Mouse (Mus musculus) kidney, embryonic 15.5 days (tissue): ENCODE results near the gene Bfsp2. TPM values are rescaled to one million over a fixed set of nuclear protein-coding genes. Genes with fewer than 3 reads are reported as not detected.
"Not testable (repeated sequence)": the region's sequence is repeated elsewhere in the genome, so short reads cannot be mapped to it uniquely, and the experiment has no call there.

ENCODE experiments used
- ATAC-seq: fragments of 200-750 bp; cut with Nextera tagmentation; replicated peaks from 2 replicates; pipeline ENCODE4 v1.8.0; 2017; ENCODE audit warnings: moderate TSS enrichment; ENCODE audit not compliant: low FRiP score
- H3K27ac ChIP-seq: fragments of 300-500 bp; sonication (generic); 2 replicates; pipeline ENCODE4 v1.5.1; 2015; ENCODE audit warnings: mild to moderate bottlenecking, inconsistent platforms
- H3K27me3 ChIP-seq: fragments of 300-500 bp; sonication (generic); 2 replicates; pipeline ENCODE4 v1.6.1; 2015; ENCODE audit warnings: inconsistent platforms
- H3K36me3 ChIP-seq: fragments of 300-500 bp; sonication (generic); 2 replicates; pipeline ENCODE4 v1.6.1; 2015; ENCODE audit warnings: inconsistent platforms
- H3K4me1 ChIP-seq: fragments of 300-500 bp; sonication (generic); 2 replicates; pipeline ENCODE4 v1.6.1; 2015; ENCODE audit warnings: inconsistent platforms
- H3K4me2 ChIP-seq: fragments of 300-500 bp; sonication (generic); 2 replicates; pipeline ENCODE4 v1.6.1; 2015; ENCODE audit warnings: moderate library complexity, mild to moderate bottlenecking, inconsistent platforms
- H3K4me3 ChIP-seq: fragments of 300-500 bp; sonication (generic); replicated peaks from 2 replicates; pipeline ENCODE4 v1.5.1; 2015; ENCODE audit warnings: mild to moderate bottlenecking, inconsistent platforms
- H3K9ac ChIP-seq: fragments of 300-500 bp; sonication (generic); 2 replicates; pipeline ENCODE4 v1.6.1; 2015; ENCODE audit warnings: mild to moderate bottlenecking, inconsistent platforms
- H3K9me3 ChIP-seq: fragments of 300-500 bp; sonication (generic); replicated peaks from 2 replicates; pipeline ENCODE4 v1.6.1; 2016; ENCODE audit warnings: inconsistent platforms
- whole genome bisulfite sequencing: fragments of 180-500 bp; shearing (Covaris S2); methylation state at CpG from one replicate; pipeline ENCODE4 v1.1.7; 2015; ENCODE audit warnings: mixed read lengths; 5-methylcytosine and 5-hydroxymethylcytosine counted together
- polyA plus RNA-seq: library from polyadenylated mRNA; unstranded; fragments of >200 nt; fragmentation: Nextera tagmentation; extraction: Ambion mirVana; gene quantifications from 2 replicates; pipeline ENCODE4 v1.2.1, GENCODE M21; 2015

Gene Bfsp2
- polyA plus RNA-seq, 1 experiment from 2014 or later, result 0.27 TPM

- no peak overlapping the region for H3K4me2 ChIP-seq
- no peaks in the 10 kb centered on the region for H3K9me3 ChIP-seq
- ATAC-seq, result no peak
- no peaks in the 10 kb centered on the region for H3K4me1 ChIP-seq
- H3K27ac ChIP-seq, result no peak overlapping the region
- H3K36me3 ChIP-seq, result no peaks in the 10 kb centered on the region
- WGBS, result 85% methylated on average over 7 of the region's 7 CpGs
- no peak overlapping the region for H3K9ac ChIP-seq
- no peak overlapping the region for H3K4me3 ChIP-seq
- no peaks in the 10 kb centered on the region for H3K27me3 ChIP-seq
These were observed 56.8 kb downstream of the Bfsp2 start for GRCm38 (mm10) chr9:103423384-103423783.

DNA sequence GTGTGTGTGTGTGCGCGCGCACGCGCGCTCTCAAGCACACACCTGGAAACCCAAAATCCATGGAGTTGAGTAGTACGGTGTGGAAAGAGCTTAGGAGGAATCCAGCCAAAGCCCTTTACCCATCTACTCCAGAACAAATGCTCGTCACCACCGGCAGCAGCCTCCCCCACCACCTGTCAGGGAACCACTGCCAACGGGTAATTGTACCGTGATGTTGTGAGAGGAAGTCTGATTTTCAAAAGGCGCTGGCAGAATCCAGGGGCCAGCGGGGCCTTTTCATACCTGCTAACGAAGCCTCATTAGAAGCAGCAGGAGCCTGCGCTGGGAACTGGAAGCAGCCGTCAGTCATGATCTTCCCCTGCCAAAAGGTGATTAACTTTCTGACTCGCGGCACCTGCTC lies 57.4 kb downstream of the Bfsp2 start:
- Histone ChIP-seq H3K9me3 (no peaks in the 10 kb centered on the region), H3K36me3 (no peaks in the 10 kb centered on the region), H3K9ac (no peak overlapping the region), H3K4me3 (no peak overlapping the region), H3K27me3 (no peaks in the 10 kb centered on the region), H3K27ac (no peak overlapping the region), H3K4me2 (no peak overlapping the region), H3K4me1 (no peaks in the 10 kb centered on the region)
- WGBS, result 63% methylated on average over 18 of the region's 18 CpGs
- ATAC-seq, result no peak

DNA sequence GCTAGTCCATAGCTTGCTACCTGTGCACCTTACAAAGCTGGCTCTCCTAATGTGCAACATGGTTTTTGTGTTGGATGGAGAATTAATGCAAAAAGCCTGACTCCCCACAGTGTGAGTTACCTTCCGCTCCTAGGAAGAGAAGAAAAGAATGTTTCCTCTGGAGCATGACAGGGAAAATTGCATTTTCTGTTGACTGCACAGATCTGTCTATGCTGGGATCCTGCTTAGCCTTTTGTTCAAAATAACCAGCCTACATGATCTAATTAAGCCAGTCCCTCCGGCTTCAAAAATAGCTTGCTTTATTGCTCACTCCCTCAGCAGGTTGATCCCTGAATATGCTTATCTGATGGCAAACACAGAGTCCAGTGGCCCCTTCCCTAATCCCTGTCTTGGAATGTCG lies 59.4 kb downstream of the Bfsp2 start:
- H3K36me3 ChIP-seq, result no peaks in the 10 kb centered on the region
- no peak overlapping the region for H3K4me2 ChIP-seq
- no peak overlapping the region for H3K4me3 ChIP-seq
- no peak for ATAC-seq
- no peaks in the 10 kb centered on the region for H3K4me1 ChIP-seq
- H3K27ac ChIP-seq, result no peak overlapping the region
- H3K27me3 ChIP-seq, result no peaks in the 10 kb centered on the region
- no peak overlapping the region for H3K9ac ChIP-seq
- WGBS, result 67% methylated on average over 3 of the region's 3 CpGs
- no peaks in the 10 kb centered on the region for H3K9me3 ChIP-seq

- Histone ChIP-seq H3K27me3 (no peaks in the 10 kb centered on the region), H3K4me3 (no peak overlapping the region), H3K27ac (no peak overlapping the region), H3K4me2 (no peak overlapping the region), H3K9me3 (no peaks in the 10 kb centered on the region), H3K36me3 (no peaks in the 10 kb centered on the region), H3K4me1 (no peaks in the 10 kb centered on the region), H3K9ac (no peak overlapping the region)
- no peak for ATAC-seq
- 84% methylated on average over 2 of the region's 2 CpGs for WGBS
These were observed 61.4 kb downstream of the Bfsp2 start for GRCm38 (mm10) chr9:103418786-103419185.

DNA sequence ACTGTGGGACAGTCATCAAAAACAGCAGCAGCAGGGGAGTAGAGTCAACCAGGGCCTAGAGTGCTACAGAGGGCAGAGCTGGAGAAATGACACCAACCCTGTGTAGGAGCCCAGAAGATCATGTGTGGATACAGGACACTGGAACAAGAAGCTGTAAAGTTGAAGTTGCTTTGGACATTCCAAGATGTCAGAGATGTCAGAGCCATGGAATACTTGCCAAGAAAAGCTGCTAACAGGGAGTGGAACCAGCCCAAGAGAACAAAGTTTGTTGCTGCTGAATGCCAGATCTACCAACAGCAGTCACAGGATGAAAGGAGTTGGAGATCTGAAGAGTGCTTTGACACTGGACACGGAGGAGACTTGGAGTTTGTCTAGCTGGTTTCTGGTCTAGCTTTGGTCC lies 62.0 kb downstream of the Bfsp2 start:
- H3K36me3 ChIP-seq, H3K9ac ChIP-seq, H3K27ac ChIP-seq, H3K4me2 ChIP-seq, H3K4me3 ChIP-seq, H3K27me3 ChIP-seq, H3K9me3 ChIP-seq, ATAC-seq, H3K4me1 ChIP-seq: not testable (repeated sequence)
- 72% methylated on average over 1 of the region's 1 CpGs for WGBS

DNA sequence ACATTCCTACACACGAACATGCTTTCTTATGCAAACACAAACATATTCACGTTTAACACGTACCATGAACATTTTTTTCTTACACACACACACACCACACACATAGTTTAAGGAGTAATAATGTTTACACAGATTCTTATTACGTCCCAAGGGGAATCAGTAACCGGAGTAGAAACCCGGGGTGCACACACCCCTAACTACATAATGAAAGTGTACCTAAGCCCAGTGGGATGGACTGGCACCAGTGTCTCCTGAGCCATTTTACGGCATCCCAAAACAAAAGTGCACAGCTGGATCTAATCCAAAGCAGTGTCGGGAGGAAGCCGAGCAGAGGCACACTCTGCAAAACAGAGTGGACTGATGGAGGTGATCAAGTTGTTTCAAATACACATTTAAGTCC lies 66.8 kb downstream of the Bfsp2 start:
- H3K4me1 ChIP-seq, result no peaks in the 10 kb centered on the region
- H3K27ac ChIP-seq, result no peak overlapping the region
- ATAC-seq, result no peak
- H3K9ac ChIP-seq, result no peak overlapping the region
- H3K4me3 ChIP-seq, result no peak overlapping the region
- H3K4me2 ChIP-seq, result no peak overlapping the region
- H3K36me3 ChIP-seq, result no peaks in the 10 kb centered on the region
- WGBS, result 33% methylated on average over 9 of the region's 9 CpGs
- no peaks in the 10 kb centered on the region for H3K27me3 ChIP-seq
- H3K9me3 ChIP-seq, result no peaks in the 10 kb centered on the region

DNA sequence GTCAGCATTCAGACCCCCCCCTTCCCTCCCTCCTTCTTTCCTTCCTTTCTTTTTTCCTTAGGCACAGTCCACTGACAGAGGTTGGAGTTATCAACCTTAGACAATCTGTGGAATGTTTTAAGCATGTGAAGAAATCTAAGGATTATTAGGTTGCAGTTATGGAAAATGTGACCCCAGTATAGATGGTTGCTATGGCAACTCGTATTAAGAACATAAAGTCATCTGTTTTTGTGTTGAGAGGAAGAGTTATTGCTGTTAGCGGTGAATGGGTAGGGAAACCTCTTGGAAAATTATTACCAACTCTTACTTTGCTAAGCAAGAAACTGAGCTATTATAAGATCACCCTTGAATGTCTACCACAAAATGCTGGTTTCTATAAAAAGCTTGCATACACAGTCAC lies 71.1 kb downstream of the Bfsp2 start:
- Histone ChIP-seq H3K9ac (no peak overlapping the region), H3K4me2 (no peak overlapping the region), H3K4me3 (no peak overlapping the region), H3K27me3 (no peaks in the 10 kb centered on the region), H3K36me3 (no peaks in the 10 kb centered on the region), H3K9me3 (no peaks in the 10 kb centered on the region), H3K4me1 (no peaks in the 10 kb centered on the region), H3K27ac (no peak overlapping the region)
- 65% methylated on average over 2 of the region's 2 CpGs for WGBS
- no peak for ATAC-seq

DNA sequence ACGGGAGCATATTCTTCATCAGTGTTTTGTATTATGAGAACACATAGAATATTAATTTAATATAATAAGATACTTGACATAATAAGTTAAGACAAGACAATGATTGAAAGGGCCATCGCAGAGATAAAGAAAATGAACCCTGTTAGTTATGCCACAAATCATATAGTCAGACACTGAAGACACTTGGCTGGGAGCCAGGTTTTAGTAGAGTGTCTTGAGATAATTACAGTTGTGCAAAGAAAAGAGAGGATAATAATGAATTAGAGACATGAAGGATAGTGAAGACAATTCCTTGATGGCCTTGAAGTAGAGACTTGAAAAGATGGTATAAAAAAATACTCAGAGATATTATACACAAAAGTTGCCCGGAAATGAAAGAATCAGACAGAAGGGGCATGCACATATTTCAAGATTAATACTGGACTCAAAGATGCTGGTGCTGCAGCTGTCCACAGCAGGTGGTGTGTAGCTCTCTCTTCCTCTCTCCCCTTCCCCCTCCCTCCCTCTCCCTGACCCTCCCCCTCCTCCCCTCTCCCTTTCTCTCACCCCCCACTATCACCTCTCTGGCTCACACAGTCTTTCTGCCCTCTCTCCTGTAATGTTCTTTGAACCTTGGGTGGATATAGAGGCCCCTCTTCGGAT lies 72.0 kb downstream of the Bfsp2 start:
- Histone ChIP-seq H3K27ac (no peak overlapping the region), H3K9me3 (no peaks in the 10 kb centered on the region), H3K36me3 (no peaks in the 10 kb centered on the region), H3K4me2 (no peak overlapping the region), H3K4me1 (no peaks in the 10 kb centered on the region), H3K9ac (no peak overlapping the region), H3K27me3 (no peaks in the 10 kb centered on the region), H3K4me3 (no peak overlapping the region)
- WGBS, result 62% methylated on average over 4 of the region's 4 CpGs
- no peak for ATAC-seq

- H3K4me3 ChIP-seq, result no peak overlapping the region
- H3K27ac ChIP-seq, result no peak overlapping the region
- H3K4me1 ChIP-seq, result peaks cover 5% of the 10 kb centered on the region; the same call in 1 of the 2 replicates
These were observed 76.8 kb downstream of the Bfsp2 start for GRCm38 (mm10) chr9:103403331-103403973.

GRCm38 (mm10) chr9:103398509-103399157 lies 81.6 kb downstream of the Bfsp2 start:
- Histone ChIP-seq H3K9me3 (no peaks in the 10 kb centered on the region; the same call in 1 of the 2 replicates), H3K27ac (no peak overlapping the region), H3K4me2 (no peak overlapping the region), H3K4me1 (peaks cover 7% of the 10 kb centered on the region; the same call in 1 of the 2 replicates), H3K4me3 (no peak overlapping the region), H3K27me3 (no peaks in the 10 kb centered on the region), H3K36me3 (no peaks in the 10 kb centered on the region), H3K9ac (no peak overlapping the region)
- no peak for ATAC-seq
- WGBS, result 42% methylated on average over 21 of the region's 21 CpGs

More at GRCm38 (mm10) chr9:103403331-103403973, 76.8 kb downstream of the Bfsp2 start:
- Histone ChIP-seq H3K36me3 (no peaks in the 10 kb centered on the region), H3K27me3 (no peaks in the 10 kb centered on the region), H3K9ac (no peak overlapping the region), H3K9me3 (no peaks in the 10 kb centered on the region; the same call in 1 of the 2 replicates), H3K4me2 (no peak overlapping the region)
- 62% methylated on average over 4 of the region's 4 CpGs for WGBS
- no peak for ATAC-seq

DNA sequence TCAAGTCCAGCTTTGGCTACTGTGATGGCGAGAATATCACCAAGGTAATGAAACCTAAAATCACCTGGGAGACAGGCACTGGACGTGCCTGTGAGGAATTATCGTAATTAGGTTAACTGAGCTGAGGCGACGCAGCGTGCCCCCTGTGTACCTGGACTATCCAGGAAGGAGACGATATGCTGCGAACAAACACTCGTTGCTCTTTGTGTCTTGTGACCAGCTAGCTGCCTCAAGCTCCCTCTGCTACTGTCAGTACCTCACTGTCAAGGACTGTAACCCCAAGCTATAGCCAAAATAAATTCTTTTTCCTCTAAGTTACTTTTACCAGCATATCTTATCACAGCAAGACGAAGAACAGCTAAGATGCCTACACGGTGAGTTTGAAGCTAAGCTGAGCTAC lies 87.0 kb downstream of the Bfsp2 start:
- Histone ChIP-seq H3K27me3 (no peaks in the 10 kb centered on the region), H3K4me2 (no peak overlapping the region), H3K9me3 (no peaks in the 10 kb centered on the region), H3K27ac (no peak overlapping the region), H3K36me3 (no peaks in the 10 kb centered on the region), H3K4me1 (no peaks in the 10 kb centered on the region), H3K9ac (no peak overlapping the region), H3K4me3 (no peak overlapping the region)
- no peak for ATAC-seq
- WGBS, result 89% methylated on average over 11 of the region's 11 CpGs

GRCm38 (mm10) chr9:103391796-103392372 lies 88.3 kb downstream of the Bfsp2 start:
- ATAC-seq, result no peak
- H3K9me3 ChIP-seq, result no peaks in the 10 kb centered on the region
- peaks cover 11% of the 10 kb centered on the region for H3K4me1 ChIP-seq
- H3K9ac ChIP-seq, result no peak overlapping the region
- WGBS, result 69% methylated on average over 6 of the region's 6 CpGs
- H3K4me2 ChIP-seq, result no peak overlapping the region
- no peaks in the 10 kb centered on the region for H3K36me3 ChIP-seq
- no peak overlapping the region for H3K4me3 ChIP-seq
- H3K27me3 ChIP-seq, result no peaks in the 10 kb centered on the region
- H3K27ac ChIP-seq, result no peak overlapping the region
